Mouse (Mus musculus): ENCODE results near the gene Rin1. TPM values are rescaled to one million over a fixed set of nuclear protein-coding genes. Genes with fewer than 3 reads are reported as not detected.
"Not testable (repeated sequence)": the region's sequence is repeated elsewhere in the genome, so short reads cannot be mapped to it uniquely, and the experiment has no call there.

Gene Rin1
- polyA plus RNA-seq, 1 experiment from 2014 or later: 5.9 TPM

DNA sequence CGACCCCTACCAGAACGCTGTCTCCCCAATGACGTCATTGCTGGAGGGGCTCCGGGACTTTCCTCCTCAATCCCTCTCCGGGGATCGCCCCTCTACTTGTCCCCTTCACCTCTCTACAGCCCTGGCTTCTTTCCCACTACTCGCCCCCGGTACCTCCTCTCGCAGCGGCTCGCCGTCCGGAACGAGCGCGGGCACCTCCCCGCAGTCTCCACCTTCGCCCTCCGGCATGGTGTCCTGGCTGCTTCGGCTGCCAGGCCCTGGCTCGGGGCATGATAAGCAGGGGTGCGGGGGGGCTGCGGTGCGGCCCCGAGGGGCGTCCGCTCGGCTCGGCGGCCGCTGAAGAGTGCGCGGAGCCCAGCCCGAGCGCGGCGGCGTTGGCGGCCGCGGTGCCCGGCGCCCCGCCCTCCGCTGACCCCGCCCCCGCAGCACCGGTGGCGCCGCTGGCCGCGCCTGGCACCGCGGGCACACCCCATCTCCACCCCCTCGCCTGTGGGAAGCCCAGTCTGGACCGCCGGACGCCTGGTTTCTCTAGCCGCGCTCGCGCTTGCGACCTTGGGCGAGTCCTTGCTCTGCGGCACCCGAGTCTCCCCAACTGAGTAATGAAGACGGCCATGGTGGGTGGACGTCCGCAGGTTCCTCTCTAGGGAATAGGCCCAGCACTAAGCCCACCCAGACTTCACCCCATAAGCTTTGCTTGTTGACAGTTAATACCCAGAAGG is 35.0 kb downstream of the Rin1 start, which contains the start of gene Tmem151a:
Gene Tmem151a (minus strand): TSS at position 387 of the 719 bp plus-strand sequence.
- Histone ChIP-seq H3K9ac (no peak within 1 kb of the TSS; the same call in 1 of the 2 replicates), H3K27me3 (ENCODE audit: insufficient read depth, low read length) (peaks cover 58% of the 10 kb centered on the region), H3K36me3 (ENCODE audit: insufficient read depth) (peaks cover 10% of the 10 kb centered on the region; the same call in 1 of the 2 replicates), H3K9me3 (ENCODE audit: low read depth, low read length) (no peaks in the 10 kb centered on the region), H3K4me1 (ENCODE audit: insufficient read depth) (peaks cover 8% of the 10 kb centered on the region; the same call in 1 of the 2 replicates), H3K4me2 (peak within 1 kb of the TSS; percentile 76), H3K4me3 (ENCODE audit: low read depth, low read length) (peak within 1 kb of the TSS; percentile 44), H3K27ac (ENCODE audit: low read depth) (no peak within 1 kb of the TSS)
- no peak for ATAC-seq (ENCODE audit: insufficient read depth)
- WGBS: under 1% methylated on average over 69 of the region's 69 CpGs
- no peak for TF ChIP-seq CTCF (IDR thresholded peaks at IDR 0.05; ENCODE audit: low read depth)
- DNase-seq: no peak

DNA sequence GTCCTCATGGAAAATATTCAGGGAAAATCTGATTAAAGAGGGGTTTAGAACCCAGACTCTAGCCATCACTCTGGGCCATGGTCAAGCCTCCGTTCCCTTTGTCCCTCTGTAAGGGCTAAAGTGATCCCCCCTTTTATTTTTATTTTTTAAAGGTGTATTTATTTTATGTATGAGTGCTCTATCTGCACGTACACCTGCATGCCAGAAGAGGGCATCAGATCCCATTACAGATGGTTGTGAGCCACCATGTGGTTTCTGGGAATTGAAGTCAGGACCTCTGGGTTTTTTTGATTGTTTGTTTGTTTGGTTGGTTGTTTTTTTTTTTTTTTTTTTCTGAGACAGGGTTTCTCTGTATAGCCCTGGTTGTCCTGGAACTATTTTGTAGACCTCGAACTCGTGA is 36.3 kb downstream of the Rin1 start:
- DNase-seq: not testable (repeated sequence)
- peaks cover 49% of the 10 kb centered on the region for H3K27me3 ChIP-seq (ENCODE audit: insufficient read depth, low read length)
- WGBS: 48% methylated on average over 4 of the region's 4 CpGs

DNA sequence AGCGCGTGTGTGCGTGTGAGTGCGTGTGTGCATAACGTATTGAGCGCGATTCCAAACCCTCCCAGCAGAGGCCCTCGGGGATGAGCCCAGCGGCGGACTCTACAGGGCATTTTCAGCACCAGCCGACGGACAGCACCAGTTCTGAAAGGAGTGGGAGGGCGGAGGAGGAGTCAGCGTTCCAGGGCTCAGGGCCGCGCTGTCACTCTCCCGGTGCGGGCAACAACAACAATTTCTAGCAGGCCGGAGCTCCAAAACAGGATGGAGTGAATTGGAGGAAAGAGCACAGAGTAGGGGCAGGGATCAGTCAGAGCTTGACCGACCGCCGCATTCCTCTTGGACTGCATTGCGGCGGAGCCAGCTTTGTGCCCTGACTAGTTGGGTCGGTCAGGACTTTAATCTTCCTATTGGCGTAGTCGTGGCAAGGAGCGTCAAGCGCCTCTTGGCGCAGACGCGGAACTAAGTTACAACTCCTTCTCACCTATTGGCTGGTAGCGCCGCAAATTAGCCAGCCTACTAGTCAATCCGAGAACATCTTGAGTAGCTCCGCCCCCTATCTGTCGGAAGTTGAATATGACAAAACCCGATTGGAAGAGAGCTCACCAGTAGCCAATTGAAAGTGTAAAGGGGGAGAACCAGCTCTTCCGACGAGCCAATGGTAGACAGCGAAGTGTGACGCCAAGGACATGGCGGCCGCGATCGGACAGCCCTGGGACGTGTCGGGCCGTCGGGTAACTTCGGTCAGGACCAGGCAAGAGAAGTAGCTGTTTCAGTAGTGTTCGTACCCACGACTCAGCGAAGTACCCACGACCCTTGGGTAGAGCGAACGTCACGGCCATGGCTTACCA is 37.8 kb downstream of the Rin1 start, which contains the start of gene Yif1a:
Gene Yif1a (plus strand): TSS at position 655 of the 845 bp plus-strand sequence.
- Histone ChIP-seq H3K9ac (peak within 1 kb of the TSS; percentile 69), H3K4me3 (ENCODE audit: low read depth, low read length) (peak within 1 kb of the TSS; percentile 82), H3K9me3 (ENCODE audit: low read depth, low read length) (no peaks in the 10 kb centered on the region), H3K36me3 (ENCODE audit: insufficient read depth) (peaks cover 35% of the 10 kb centered on the region; the same call in 1 of the 2 replicates), H3K4me1 (ENCODE audit: insufficient read depth) (peaks cover 8% of the 10 kb centered on the region; the same call in 1 of the 2 replicates), H3K4me2 (peak within 1 kb of the TSS; percentile 89), H3K27ac (ENCODE audit: low read depth) (peak within 1 kb of the TSS; percentile 76), H3K27me3 (ENCODE audit: insufficient read depth, low read length) (peaks cover 33% of the 10 kb centered on the region)
- under 1% methylated on average over 58 of the region's 58 CpGs for WGBS
- TF ChIP-seq CTCF (IDR thresholded peaks at IDR 0.05; ENCODE audit: low read depth): peak; percentile 77
- ATAC-seq (ENCODE audit: insufficient read depth): peak; percentile 96
- peak; percentile 99 for DNase-seq

More for the DNA sequence above, 36.3 kb downstream of the Rin1 start:
- peaks cover 21% of the 10 kb centered on the region; the same call in 1 of the 2 replicates for H3K36me3 ChIP-seq (ENCODE audit: insufficient read depth)
- H3K4me2 ChIP-seq; H3K27ac ChIP-seq (ENCODE audit: low read depth); H3K9ac ChIP-seq; H3K4me1 ChIP-seq (ENCODE audit: insufficient read depth); H3K4me3 ChIP-seq (ENCODE audit: low read depth, low read length); ATAC-seq (ENCODE audit: insufficient read depth); H3K9me3 ChIP-seq (ENCODE audit: low read depth, low read length): not testable (repeated sequence)

DNA sequence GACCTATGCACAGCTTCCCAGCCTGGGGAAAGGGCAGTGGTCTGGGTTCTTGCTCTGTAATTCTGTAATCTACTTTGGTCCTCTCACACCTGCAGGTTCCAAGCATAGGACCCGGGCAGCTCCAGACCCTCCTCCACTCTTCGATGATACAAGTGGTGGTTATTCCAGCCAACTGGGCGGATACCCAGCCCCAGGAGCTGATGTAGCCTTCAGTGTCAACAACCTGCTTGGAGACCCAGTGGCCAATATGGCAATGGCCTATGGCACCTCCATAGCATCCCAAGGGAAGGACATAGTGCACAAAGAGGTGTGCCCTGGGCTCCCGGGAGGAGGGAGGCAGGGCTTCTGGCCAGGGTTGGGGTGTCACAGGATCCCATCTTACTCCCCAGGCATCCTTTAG is 39.0 kb downstream of the Rin1 start:
- DNase-seq (no peak), ATAC-seq (ENCODE audit: insufficient read depth) (no peak)
- Histone ChIP-seq H3K27ac (ENCODE audit: low read depth) (no peak overlapping the region), H3K9ac (peak overlapping the region; percentile 69; the same call in 1 of the 2 replicates), H3K4me2 (peak overlapping the region; percentile 89), H3K9me3 (ENCODE audit: low read depth, low read length) (no peaks in the 10 kb centered on the region), H3K36me3 (ENCODE audit: insufficient read depth) (peaks cover 39% of the 10 kb centered on the region; the same call in 1 of the 2 replicates), H3K4me3 (ENCODE audit: low read depth, low read length) (peak overlapping the region; percentile 82), H3K27me3 (ENCODE audit: insufficient read depth, low read length) (peaks cover 21% of the 10 kb centered on the region), H3K4me1 (ENCODE audit: insufficient read depth) (peaks cover 8% of the 10 kb centered on the region; the same call in 1 of the 2 replicates)
- TF ChIP-seq CTCF (IDR thresholded peaks at IDR 0.05; ENCODE audit: low read depth): no peak
- WGBS: 90% methylated on average over 4 of the region's 4 CpGs

DNA sequence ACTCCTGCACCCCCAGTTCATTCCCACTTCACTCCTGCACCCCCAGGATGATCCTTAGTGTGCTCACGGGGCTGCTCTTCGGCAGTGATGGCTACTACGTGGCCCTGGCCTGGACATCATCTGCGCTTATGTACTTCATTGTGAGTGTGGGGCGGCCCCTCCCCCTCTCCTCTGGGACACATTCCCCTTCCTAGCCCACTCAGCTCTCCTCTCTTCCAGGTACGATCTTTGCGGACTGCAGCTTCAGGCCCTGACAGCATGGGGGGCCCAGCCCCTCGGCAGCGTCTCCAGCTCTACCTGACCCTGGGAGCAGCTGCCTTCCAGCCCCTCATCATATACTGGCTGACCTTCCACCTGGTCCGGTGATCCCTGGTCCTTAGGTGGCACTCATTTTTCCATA is 41.8 kb downstream of the Rin1 start:
- Histone ChIP-seq H3K4me1 (ENCODE audit: insufficient read depth) (peaks cover 8% of the 10 kb centered on the region; the same call in 1 of the 2 replicates), H3K27ac (ENCODE audit: low read depth) (no peak overlapping the region), H3K27me3 (ENCODE audit: insufficient read depth, low read length) (no peaks in the 10 kb centered on the region), H3K4me2 (no peak overlapping the region), H3K9ac (no peak overlapping the region), H3K36me3 (ENCODE audit: insufficient read depth) (peaks cover 39% of the 10 kb centered on the region; the same call in 1 of the 2 replicates), H3K4me3 (ENCODE audit: low read depth, low read length) (no peak overlapping the region), H3K9me3 (ENCODE audit: low read depth, low read length) (no peaks in the 10 kb centered on the region)
- WGBS: 84% methylated on average over 10 of the region's 10 CpGs
- DNase-seq (no peak), ATAC-seq (ENCODE audit: insufficient read depth) (no peak)
- TF ChIP-seq CTCF (IDR thresholded peaks at IDR 0.05; ENCODE audit: low read depth): no peak

DNA sequence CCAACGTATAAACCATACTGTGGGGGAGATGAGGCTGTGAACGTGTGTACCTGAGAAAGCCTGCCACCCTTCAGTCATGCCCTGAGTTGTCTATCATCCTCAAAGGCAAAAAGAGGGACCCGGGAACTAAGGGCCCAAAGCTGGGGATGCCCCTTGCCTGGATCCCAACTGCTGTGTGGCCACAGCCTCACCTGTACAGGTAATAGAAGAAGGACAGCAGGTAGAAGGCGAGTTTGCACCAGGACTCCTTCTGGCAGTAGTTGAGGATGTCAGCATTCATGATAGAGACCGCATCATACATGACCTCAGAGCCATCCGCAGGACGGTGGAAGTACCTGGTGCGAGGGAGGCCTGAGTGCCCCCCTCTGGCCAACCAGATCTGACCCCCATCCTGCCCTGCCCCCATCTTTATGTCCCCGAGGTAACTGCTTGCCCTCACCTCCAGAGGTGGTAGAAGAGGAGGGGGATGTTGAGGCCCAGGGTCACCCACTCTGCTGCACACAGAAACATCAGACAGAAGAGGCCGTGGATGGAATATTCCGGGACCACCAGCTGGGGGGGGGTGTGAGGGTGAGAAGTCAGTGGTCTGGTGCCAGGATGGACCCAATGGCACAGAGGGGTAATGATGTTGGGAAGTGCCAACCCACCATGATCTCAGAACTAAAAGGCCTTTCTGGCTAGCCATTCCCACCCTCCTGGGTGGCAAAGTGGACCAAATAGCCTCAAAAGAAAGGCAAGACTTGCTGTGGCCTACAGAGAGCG is 43.4 kb downstream of the Rin1 start:
- no peak overlapping the region for H3K27ac ChIP-seq (ENCODE audit: low read depth)
- ATAC-seq (ENCODE audit: insufficient read depth) (no peak), DNase-seq (no peak)
- no peaks in the 10 kb centered on the region for H3K27me3 ChIP-seq (ENCODE audit: insufficient read depth, low read length)
- H3K9me3 ChIP-seq (ENCODE audit: low read depth, low read length): no peaks in the 10 kb centered on the region
- peaks cover 8% of the 10 kb centered on the region; the same call in 1 of the 2 replicates for H3K4me1 ChIP-seq (ENCODE audit: insufficient read depth)
- no peak for TF ChIP-seq CTCF (IDR thresholded peaks at IDR 0.05; ENCODE audit: low read depth)
- H3K4me3 ChIP-seq (ENCODE audit: low read depth, low read length): no peak overlapping the region
- H3K4me2 ChIP-seq: no peak overlapping the region
- 65% methylated on average over 12 of the region's 12 CpGs for WGBS
- H3K9ac ChIP-seq: no peak overlapping the region
- H3K36me3 ChIP-seq (ENCODE audit: insufficient read depth): peaks cover 39% of the 10 kb centered on the region; the same call in 1 of the 2 replicates
